In the genomic region with DNA sequence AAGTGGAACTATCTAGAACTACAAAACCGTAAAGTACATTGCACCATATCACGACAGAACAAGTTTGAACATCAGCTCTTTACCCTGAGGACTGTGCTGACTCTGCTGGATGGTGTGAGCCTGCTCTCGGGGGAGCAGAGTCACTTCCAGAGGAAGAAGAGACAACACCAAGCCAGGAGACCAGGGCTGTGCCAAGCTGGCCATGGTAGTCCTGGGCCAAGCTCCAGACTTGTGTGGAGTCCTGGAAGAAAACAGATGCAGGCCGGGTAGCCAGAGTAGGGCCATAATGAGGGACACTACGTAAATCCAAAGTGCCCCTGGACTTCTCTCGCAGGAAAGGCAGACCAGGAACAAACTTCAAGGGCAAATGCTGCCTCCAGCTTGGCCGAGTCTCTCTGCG, we compare ENCODE assay signal across 21 mouse cellular contexts. TPM values are rescaled to one million over a fixed set of nuclear protein-coding genes. Genes with fewer than 3 reads are reported as not detected.
DNase-seq lines count a peak whose midpoint lies in the region; ATAC-seq and TF ChIP-seq lines count a peak whose summit lies in the region.
"Had no signal": no experiment of that assay in that cellular context is flagged by ENCODE, and none has a peak within 500 bp of the region (broad histone marks: within the 10 kb centered on the region; RNA-seq: fewer than 3 reads in every experiment).

No protein-coding gene starts in this region.

- H3K4me3 ChIP-seq in left cerebral cortex, adult 2 months = no peak overlapping the region
- H3K4me3 ChIP-seq in hindbrain, embryonic 13.5 days = no peak overlapping the region
- H3K4me3 ChIP-seq: embryonic facial prominence, embryonic 10.5 days; heart, adult 2 months; midbrain, embryonic 15.5 days; neural tube, embryonic 12.5 days; stomach, embryonic 15.5 days had no signal

- H3K4me2 ChIP-seq in hindbrain, embryonic 13.5 days = no peak overlapping the region
- H3K4me2 ChIP-seq: midbrain, embryonic 15.5 days; neural tube, embryonic 12.5 days; stomach, embryonic 15.5 days had no signal

- no peaks in the 10 kb centered on the region for H3K27me3 ChIP-seq in hindbrain, embryonic 13.5 days
- H3K27me3 ChIP-seq: midbrain, embryonic 15.5 days; neural tube, embryonic 12.5 days; stomach, embryonic 15.5 days had no signal

- no peaks in the 10 kb centered on the region for H3K4me1 ChIP-seq in hindbrain, embryonic 13.5 days (replicated peaks)
- H3K4me1 ChIP-seq: midbrain, embryonic 15.5 days; neural tube, embryonic 12.5 days; stomach, embryonic 15.5 days had no signal

- TF ChIP-seq CTCF in left cerebral cortex, adult 2 months (IDR thresholded peaks at IDR 0.05) = no peak

- no peak for ATAC-seq in hindbrain, embryonic 13.5 days (ENCODE audit: low FRiP score)
- ATAC-seq: activated CD4-positive, CD25-positive, alpha-beta regulatory T cell, adult 4 months; forebrain, embryonic 16.5 days; intestine, postnatal 0 days; lung, postnatal 0 days; midbrain, embryonic 15.5 days had no signal

- H3K27ac ChIP-seq in left cerebral cortex, adult 2 months = no peak overlapping the region
- H3K27ac ChIP-seq in hindbrain, embryonic 13.5 days = no peak overlapping the region
- H3K27ac ChIP-seq: embryonic facial prominence, embryonic 10.5 days; heart, adult 2 months; macrophage; midbrain, embryonic 15.5 days; neural tube, embryonic 12.5 days; stomach, embryonic 15.5 days had no signal

- intact Hi-C loops in heart, postnatal 36 days (cut with DNase I) = no loop called here
- intact Hi-C loops in left cerebral cortex, postnatal 4 days (cut with DNase I) = no loop called here
- intact Hi-C loops in left cerebral cortex, adult 2 months (cut with DNase I) = no loop called here

- no peaks in the 10 kb centered on the region for H3K9me3 ChIP-seq in hindbrain, embryonic 13.5 days
- H3K9me3 ChIP-seq: midbrain, embryonic 15.5 days; neural tube, embryonic 12.5 days; stomach, embryonic 15.5 days had no signal

- no peaks in the 10 kb centered on the region for H3K36me3 ChIP-seq in hindbrain, embryonic 13.5 days
- H3K36me3 ChIP-seq: embryonic facial prominence, embryonic 10.5 days; midbrain, embryonic 15.5 days; neural tube, embryonic 12.5 days; stomach, embryonic 15.5 days had no signal

- WGBS in hindbrain, embryonic 13.5 days = 88% methylated on average over 8 of the region's 8 CpGs

- peak; percentile 9 for DNase-seq in adrenal gland, adult 2 months
- no peak for DNase-seq in adrenal gland, adult 18-20 months (ENCODE audit: low spot score in 2 of 2)
- DNase-seq in heart, adult 11 months = peak; percentile 85
- no peak for DNase-seq in heart, postnatal 36 days
- DNase-seq in left cerebral cortex, postnatal 4 days = peak; percentile 39
- DNase-seq in left cerebral cortex, adult 2 months (ENCODE audit: extremely low spot score in 1 of 2, low spot score in 2 of 2) = no peak
- DNase-seq in gastrocnemius, postnatal 10 days = peak; percentile 24
- DNase-seq: cerebellum, adult 9-10 months; thymus, adult 18-20 months; thymus, postnatal 36 days had no signal

- no peak overlapping the region for H3K9ac ChIP-seq in hindbrain, embryonic 13.5 days
- H3K9ac ChIP-seq: midbrain, embryonic 15.5 days; neural tube, embryonic 12.5 days; stomach, embryonic 15.5 days had no signal

RNA-seq across cellular contexts. Expression of a gene that starts 59.0 kb away (rescaled TPM):
- 10 to 100 TPM in 1 of 2 experiments, 1 to 10 TPM in 1; 6.6 to 13.6 TPM for total RNA-seq in adrenal gland, adult 2 months (2021)
- polyA plus RNA-seq in adrenal gland, adult 2 months (2012; rRNA removed) = 6.4 and 9.9 TPM in 2 replicates
- 1 to 10 TPM; 6.9 to 7.5 TPM for total RNA-seq in adrenal gland, adult 18-20 months (2021)
- total RNA-seq in heart, postnatal 36 days (2021) = 10 to 100 TPM; 19.1 to 25.7 TPM
- 10 to 100 TPM; 18.5 to 20.0 TPM for total RNA-seq in left cerebral cortex, postnatal 4 days (2021)
- 10 to 100 TPM; 16.2 to 16.6 TPM for total RNA-seq in left cerebral cortex, adult 2 months (2021)
- total RNA-seq in gastrocnemius, postnatal 10 days (2021) = 1 to 10 TPM; 9.5 to 9.6 TPM
- 6.7 and 7.9 TPM in 2 replicates for polyA plus RNA-seq in hindbrain, embryonic 13.5 days (2015; fragmentation: Nextera tagmentation; extraction: Ambion mirVana)

Comparison
In these comparisons a context has a peak if more than half of its experiments do, and no peak if none do; other contexts are left out.
1. DNase-seq: peak in adrenal gland, adult 2 months (single experiment), heart, adult 11 months (single experiment), left cerebral cortex, postnatal 4 days (single experiment) and gastrocnemius, postnatal 10 days (single experiment); none in adrenal gland, adult 18-20 months (0 of 2), heart, postnatal 36 days (0 of 2) and left cerebral cortex, adult 2 months (0 of 2).